Mouse (Mus musculus) cerebellum, adult 9-10 months (tissue): ENCODE measurements at regions not wholly inside any gene's neighbourhood (a gene's known extent, or its start where the extent isn't known, plus 50 kb on each side); places are given as distances from the start of the nearest gene placed in this dataset.
A peak's percentile ranks its signal among the peaks of the same experiment; 100 is the strongest.

Experiments
- DNase-seq: peaks from one replicate; pipeline ENCODE4 v3.0.0; 2022

- DNase-seq, result peak; percentile 21
Observed at GRCm38 (mm10) chr19:15617233-15617915, 329.8 kb downstream of the Psat1 start.

- no peak for DNase-seq
Observed at GRCm38 (mm10) chr19:15614648-15615561, 332.2 kb downstream of the Psat1 start.

GRCm38 (mm10) chr19:15611137-15611758 lies 335.9 kb downstream of the Psat1 start:
- DNase-seq, result no peak

- DNase-seq, result no peak
Observed at GRCm38 (mm10) chr19:15606440-15606839, 340.7 kb downstream of the Psat1 start.

GRCm38 (mm10) chr19:15592821-15593220 lies 354.3 kb downstream of the Psat1 start:
- no peak for DNase-seq

GRCm38 (mm10) chr19:15583782-15584693 lies 363.1 kb downstream of the Psat1 start:
- no peak for DNase-seq

- DNase-seq, result no peak
Observed at GRCm38 (mm10) chr19:15583106-15583781, 363.9 kb downstream of the Psat1 start.

GRCm38 (mm10) chr19:15571204-15571603 lies 375.9 kb downstream of the Psat1 start:
- no peak for DNase-seq

GRCm38 (mm10) chr19:15561511-15561910 lies 385.6 kb downstream of the Psat1 start:
- no peak for DNase-seq

- no peak for DNase-seq
Observed at GRCm38 (mm10) chr19:15553953-15554352, 393.2 kb downstream of the Psat1 start.

GRCm38 (mm10) chr19:15517853-15518252 lies 429.3 kb downstream of the Psat1 start:
- no peak for DNase-seq

- no peak for DNase-seq
Observed at GRCm38 (mm10) chr19:15516566-15517305, 430.4 kb downstream of the Psat1 start.

- DNase-seq, result no peak
Observed at GRCm38 (mm10) chr19:15513197-15513596, 433.9 kb downstream of the Psat1 start.

- DNase-seq, result no peak
Observed at GRCm38 (mm10) chr19:15510395-15510794, 436.7 kb downstream of the Psat1 start.

- no peak for DNase-seq
Observed at GRCm38 (mm10) chr19:15502985-15503354, 444.2 kb downstream of the Psat1 start.

GRCm38 (mm10) chr19:15502315-15502984 lies 444.7 kb downstream of the Psat1 start:
- DNase-seq, result no peak

GRCm38 (mm10) chr19:15495532-15495931 lies 451.6 kb downstream of the Psat1 start:
- DNase-seq, result no peak

GRCm38 (mm10) chr19:15487576-15487975 lies 459.6 kb downstream of the Psat1 start:
- DNase-seq, result no peak

GRCm38 (mm10) chr19:15481605-15482004 lies 465.5 kb downstream of the Psat1 start:
- no peak for DNase-seq

- DNase-seq, result no peak
Observed at GRCm38 (mm10) chr19:15469541-15469940, 477.6 kb downstream of the Psat1 start.

- no peak for DNase-seq
Observed at GRCm38 (mm10) chr19:15466713-15467112, 480.4 kb downstream of the Psat1 start.
